Mouse (Mus musculus) heart, postnatal 0 days (tissue): ENCODE results near the gene Elavl3. TPM values are rescaled to one million over a fixed set of nuclear protein-coding genes. Genes with fewer than 3 reads are reported as not detected.

Experiments used
- ATAC-seq: fragments of 200-750 bp; cut with Nextera tagmentation; 2 replicates; pipeline ENCODE4 v1.8.0; 2017; ENCODE audit warnings: low read depth, moderate number of reproducible peaks, moderate library complexity; ENCODE audit not compliant: insufficient read depth
- DNase-seq: peaks from one replicate; pipeline ENCODE4 v3.0.0-alpha.2; 2016; ENCODE audit warnings: low spot score
- H3K27ac ChIP-seq: fragments of 300-500 bp; sonication (generic); 2 replicates; pipeline ENCODE4 v1.5.1; 2014; ENCODE audit warnings: low read depth, mild to moderate bottlenecking
- H3K27me3 ChIP-seq: fragments of 300-500 bp; sonication (generic); 2 replicates; pipeline ENCODE4 v1.6.1; 2014; ENCODE audit warnings: low read length, mixed read lengths; ENCODE audit not compliant: control insufficient read depth, insufficient read depth
- H3K36me3 ChIP-seq: fragments of 300-500 bp; sonication (generic); replicated peaks from 2 replicates; pipeline ENCODE4 v1.6.1; 2014; ENCODE audit warnings: low read length, mixed read lengths; ENCODE audit not compliant: control insufficient read depth, insufficient read depth
- H3K4me1 ChIP-seq: fragments of 300-500 bp; sonication (generic); 2 replicates; pipeline ENCODE4 v1.6.1; 2014; ENCODE audit warnings: antibody characterized with exemption; ENCODE audit not compliant: control insufficient read depth, insufficient read depth
- H3K4me2 ChIP-seq: fragments of 300-500 bp; sonication (generic); 2 replicates; pipeline ENCODE4 v1.6.1; 2014; ENCODE audit warnings: low read depth, mild to moderate bottlenecking, low read length, moderate library complexity
- H3K4me3 ChIP-seq: fragments of 300-500 bp; sonication (generic); 2 replicates; pipeline ENCODE4 v1.5.1; 2014; ENCODE audit warnings: low read depth, low read length
- H3K9ac ChIP-seq: fragments of 300-500 bp; sonication (generic); replicated peaks from 2 replicates; pipeline ENCODE4 v1.6.1; 2014; ENCODE audit warnings: low read depth, low read length, mixed read lengths
- H3K9me3 ChIP-seq: fragments of 300-500 bp; sonication (generic); replicated peaks from 2 replicates; pipeline ENCODE4 v1.6.1; 2016; ENCODE audit warnings: low read length; ENCODE audit not compliant: control insufficient read depth
- CTCF ChIP-seq: IDR thresholded peaks from 2 replicates; pipeline ENCODE4 v1.5.1; 2016; ENCODE audit warnings: antibody characterized with exemption, control low read depth, low read depth
- EP300 ChIP-seq: IDR thresholded peaks from 2 replicates; pipeline ENCODE4 v1.6.1; 2016; ENCODE audit warnings: antibody characterized with exemption, low read depth
- WGBS: fragments of 180-500 bp; shearing (Covaris S2); extraction: QIAGEN DNeasy Blood & Tissue Kit; methylation state at CpG from one replicate; pipeline ENCODE4 v1.1.7; 2014; 5-methylcytosine and 5-hydroxymethylcytosine counted together
- polyA plus RNA-seq: library from polyadenylated mRNA; unstranded; fragments of >200 nt; fragmentation: Nextera tagmentation; extraction: Ambion mirVana; gene quantifications from 2 replicates; pipeline ENCODE4 v1.2.1, GENCODE M21; 2015
- total RNA-seq: library from RNA; depleted of rRNA; stranded (reverse); fragments of >200 nt; gene quantifications from 2 replicates; pipeline ENCODE4 v1.2.3, GENCODE M21; 2014; ENCODE audit warnings: low replicate concordance

Elavl3 gene
- total and polyA plus RNA-seq, 2 experiments from 2014 or later = 0.15 TPM; not detected in 1

GRCm38 (mm10) chr9:22047329-22047728, 4.5 kb downstream of the Elavl3 start:
- no peak overlapping the region for H3K4me3 ChIP-seq
- H3K4me2 ChIP-seq = no peak overlapping the region
- H3K27me3 ChIP-seq = peaks cover 33% of the 10 kb centered on the region
- no peak overlapping the region for H3K9ac ChIP-seq
- no peak for TF ChIP-seq EP300
- no peak for TF ChIP-seq CTCF
- no peaks in the 10 kb centered on the region for H3K36me3 ChIP-seq
- H3K9me3 ChIP-seq = no peaks in the 10 kb centered on the region
- no peak for ATAC-seq
- WGBS = 50% methylated on average over 9 of the region's 9 CpGs
- peaks cover 6% of the 10 kb centered on the region; the same call in 1 of the 2 replicates for H3K4me1 ChIP-seq
- DNase-seq = no peak
- H3K27ac ChIP-seq = no peak overlapping the region

- H3K27me3 ChIP-seq = no peaks in the 10 kb centered on the region
- no peak overlapping the region for H3K27ac ChIP-seq
- no peak overlapping the region for H3K4me2 ChIP-seq
- 40% methylated on average over 2 of the region's 2 CpGs for WGBS
- no peaks in the 10 kb centered on the region for H3K4me1 ChIP-seq
- H3K9ac ChIP-seq = no peak overlapping the region
- no peak for ATAC-seq
- no peak overlapping the region for H3K4me3 ChIP-seq
- no peak for DNase-seq
- TF ChIP-seq EP300 (no peak), CTCF (no peak)
- H3K36me3 ChIP-seq = no peaks in the 10 kb centered on the region
- no peaks in the 10 kb centered on the region for H3K9me3 ChIP-seq
Observed at GRCm38 (mm10) chr9:22041832-22042231, 10.0 kb downstream of the Elavl3 start.

GRCm38 (mm10) chr9:22037826-22038225, 14.0 kb downstream of the Elavl3 start:
- Histone ChIP-seq H3K36me3 (no peaks in the 10 kb centered on the region), H3K27me3 (no peaks in the 10 kb centered on the region)
- WGBS = 71% methylated on average over 10 of the region's 10 CpGs

GRCm38 (mm10) chr9:22035300-22036044, 16.4 kb downstream of the Elavl3 start:
- ATAC-seq (no peak), DNase-seq (no peak)
- Histone ChIP-seq H3K9me3 (no peaks in the 10 kb centered on the region), H3K4me2 (no peak overlapping the region), H3K4me1 (no peaks in the 10 kb centered on the region), H3K9ac (no peak overlapping the region), H3K27me3 (no peaks in the 10 kb centered on the region), H3K4me3 (no peak overlapping the region), H3K27ac (no peak overlapping the region), H3K36me3 (no peaks in the 10 kb centered on the region)
- TF ChIP-seq CTCF (no peak), EP300 (no peak)
- 57% methylated on average over 6 of the region's 6 CpGs for WGBS

More at GRCm38 (mm10) chr9:22037826-22038225, 14.0 kb downstream of the Elavl3 start:
- DNase-seq (no peak), ATAC-seq (no peak)
- Histone ChIP-seq H3K4me2 (no peak overlapping the region), H3K9me3 (no peaks in the 10 kb centered on the region), H3K9ac (no peak overlapping the region), H3K4me3 (no peak overlapping the region), H3K27ac (no peak overlapping the region), H3K4me1 (no peaks in the 10 kb centered on the region)
- TF ChIP-seq CTCF = no peak
- TF ChIP-seq EP300 = no peak

GRCm38 (mm10) chr9:22030386-22030785, 21.4 kb downstream of the Elavl3 start:
- no peaks in the 10 kb centered on the region for H3K9me3 ChIP-seq
- no peak for DNase-seq
- H3K27ac ChIP-seq = no peak overlapping the region
- no peak for ATAC-seq
- H3K4me2 ChIP-seq = no peak overlapping the region
- WGBS = 82% methylated on average over 9 of the region's 9 CpGs
- no peaks in the 10 kb centered on the region for H3K27me3 ChIP-seq
- no peak overlapping the region for H3K4me3 ChIP-seq
- no peaks in the 10 kb centered on the region for H3K4me1 ChIP-seq
- TF ChIP-seq CTCF (no peak), EP300 (no peak)
- no peak overlapping the region for H3K9ac ChIP-seq
- no peaks in the 10 kb centered on the region for H3K36me3 ChIP-seq

- H3K4me2 ChIP-seq = no peak overlapping the region
- H3K36me3 ChIP-seq = no peaks in the 10 kb centered on the region
- no peaks in the 10 kb centered on the region for H3K27me3 ChIP-seq
- DNase-seq (no peak), ATAC-seq (no peak)
- H3K27ac ChIP-seq = no peak overlapping the region
- 46% methylated on average over 7 of the region's 7 CpGs for WGBS
- TF ChIP-seq EP300 = no peak
- no peak for TF ChIP-seq CTCF
- no peak overlapping the region for H3K4me3 ChIP-seq
- H3K4me1 ChIP-seq = no peaks in the 10 kb centered on the region
- no peaks in the 10 kb centered on the region for H3K9me3 ChIP-seq
- no peak overlapping the region for H3K9ac ChIP-seq
Observed at GRCm38 (mm10) chr9:22028467-22028866, 23.4 kb downstream of the Elavl3 start.
